Mouse (Mus musculus) kidney, postnatal 4 days (tissue): ENCODE results near the gene Nprl2.

Experiments used
- DNase-seq, 2 experiments: peaks; one replicate each; pipeline ENCODE4 v3.0.0; 2021; ENCODE audit warnings: mixed read lengths in 2 of 2

Nprl2 gene

DNA sequence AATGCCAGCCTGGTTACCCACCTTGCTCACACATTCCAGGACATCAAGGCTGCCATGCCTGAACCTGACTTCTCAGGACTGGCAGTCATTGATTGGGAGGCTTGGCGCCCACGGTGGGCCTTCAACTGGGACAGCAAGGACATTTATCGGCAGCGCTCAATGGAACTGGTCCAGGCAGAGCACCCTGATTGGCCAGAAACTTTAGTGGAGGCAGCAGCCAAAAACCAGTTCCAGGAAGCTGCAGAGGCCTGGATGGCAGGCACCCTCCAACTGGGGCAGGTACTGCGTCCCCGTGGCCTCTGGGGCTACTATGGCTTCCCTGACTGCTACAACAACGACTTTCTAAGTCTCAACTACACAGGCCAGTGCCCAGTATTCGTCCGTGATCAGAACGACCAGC lies 35.8 kb downstream of the Nprl2 start:
- DNase-seq = no peak

GRCm38 (mm10) chr9:107578587-107578986 lies 36.6 kb downstream of the Nprl2 start, which contains the start of gene Naa80:
Naa80 (plus strand) TSS chr9:107578887.
- DNase-seq = no peak

GRCm38 (mm10) chr9:107579023-107579900 lies 37.2 kb downstream of the Nprl2 start:
- no peak for DNase-seq

GRCm38 (mm10) chr9:107580501-107581317 lies 38.7 kb downstream of the Nprl2 start, which contains the start of gene Hyal3:
Hyal3 (plus strand) TSS chr9:107580818.
- peak; percentile 89 to 94 for DNase-seq

- no peak for DNase-seq
These were observed 39.6 kb downstream of the Nprl2 start for GRCm38 (mm10) chr9:107581584-107581983.

DNA sequence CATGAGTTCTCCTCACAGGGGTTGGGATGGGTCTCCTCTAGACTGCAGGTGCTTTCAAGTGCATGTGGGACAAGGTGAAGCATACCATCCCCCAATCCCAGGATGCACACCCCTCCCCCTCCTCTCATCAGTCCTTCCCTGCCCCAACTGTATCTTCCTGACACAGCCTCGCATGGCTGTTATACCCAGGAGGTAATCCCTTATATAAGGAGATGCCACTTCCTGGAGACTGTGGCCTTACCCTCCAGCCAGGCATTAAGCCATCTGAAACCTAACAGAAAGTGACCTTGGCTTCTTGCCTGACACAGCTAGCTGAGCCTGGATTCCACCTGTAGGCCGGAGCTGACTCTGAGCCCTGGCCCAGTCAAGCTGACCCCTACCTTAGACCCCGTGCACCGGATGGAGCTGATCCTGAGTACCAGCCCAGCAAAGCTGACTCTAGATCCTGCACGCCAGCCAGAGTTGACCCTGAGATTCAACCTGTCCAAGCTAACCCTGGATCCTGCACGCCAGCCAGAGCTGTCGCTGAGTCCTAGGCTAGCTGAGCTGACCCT lies 40.6 kb downstream of the Nprl2 start:
- no peak for DNase-seq

DNA sequence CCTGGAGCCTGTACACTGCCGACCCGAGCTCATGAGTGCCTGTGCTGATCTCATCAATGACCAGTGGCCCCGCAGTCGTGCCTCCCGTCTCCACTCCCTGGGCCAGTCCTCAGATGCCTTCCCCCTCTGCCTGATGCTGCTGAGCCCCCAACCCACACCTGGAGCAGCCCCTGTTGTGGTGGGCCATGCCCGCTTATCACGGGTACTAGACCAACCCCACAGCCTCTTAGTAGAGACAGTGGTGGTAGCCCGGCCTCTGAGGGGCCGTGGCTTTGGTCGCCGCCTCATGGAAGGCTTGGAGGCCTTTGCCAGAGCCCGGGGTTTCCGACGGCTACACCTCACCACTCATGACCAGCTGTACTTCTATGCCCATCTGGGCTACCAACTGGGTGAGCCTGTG lies 41.1 kb downstream of the Nprl2 start:
- DNase-seq = no peak

DNA sequence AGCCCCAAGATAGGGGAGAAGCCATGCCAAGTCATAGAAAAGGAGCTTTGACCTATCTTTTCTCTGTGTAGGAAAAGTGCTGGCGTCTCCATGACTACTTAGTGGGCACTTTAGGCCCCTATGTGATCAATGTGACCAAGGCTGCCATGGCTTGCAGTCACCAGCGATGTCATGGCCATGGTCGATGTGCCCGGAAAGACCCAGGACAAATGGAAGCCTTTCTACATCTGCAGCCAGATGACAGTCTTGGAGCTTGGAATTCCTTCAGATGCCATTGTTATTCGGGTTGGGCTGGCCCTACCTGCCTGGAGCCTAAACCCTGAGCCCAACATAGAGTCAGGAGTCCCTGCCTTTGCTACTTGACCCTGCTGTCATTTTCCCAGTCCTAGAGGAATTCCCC lies 44.5 kb downstream of the Nprl2 start:
- no peak for DNase-seq

DNA sequence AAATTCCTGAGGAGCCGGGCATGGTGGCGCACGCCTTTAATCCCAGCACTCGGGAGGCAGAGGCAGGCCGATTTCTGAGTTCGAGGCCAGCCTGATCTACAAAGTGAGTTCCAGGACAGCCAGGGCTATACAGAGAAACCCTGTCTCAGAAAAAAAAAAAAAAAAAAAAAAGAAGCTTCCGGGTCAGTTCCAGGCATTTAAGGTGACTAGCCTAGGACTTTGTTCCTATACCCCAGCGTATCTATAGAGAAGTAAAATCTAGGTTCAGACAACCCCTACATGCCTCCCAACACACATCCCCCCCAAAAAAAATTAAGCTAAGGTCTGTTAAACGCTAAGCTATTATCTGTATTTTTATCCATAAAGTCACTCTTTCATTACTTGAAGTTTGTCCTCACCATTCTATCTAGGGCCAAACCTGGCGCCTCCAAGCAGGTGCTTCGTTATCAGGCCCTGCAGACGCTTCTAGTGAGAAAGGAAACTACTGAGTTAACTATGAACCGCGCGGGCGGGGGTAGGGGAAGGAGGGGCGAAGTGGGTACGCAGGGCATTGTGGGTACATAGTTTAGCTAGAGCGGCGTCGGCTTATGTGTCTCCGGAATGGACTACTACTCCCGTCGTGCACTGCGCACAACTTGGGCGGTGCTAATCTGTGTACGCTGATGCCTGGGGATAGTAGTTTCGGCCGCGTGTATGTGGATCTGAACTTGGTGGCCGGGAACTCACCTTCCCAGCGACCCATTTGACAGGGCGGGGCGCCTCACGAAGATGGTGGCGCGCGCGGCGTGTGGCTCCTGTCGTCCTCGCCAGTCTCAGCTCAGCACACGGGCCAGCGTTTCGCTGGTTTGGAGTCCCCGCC lies 45.2 kb downstream of the Nprl2 start, which contains the start of gene Ifrd2:
Gene Ifrd2, plus strand, starts transcription at position 669 of the 859 bp plus-strand sequence.
- DNase-seq = peak; percentile 97 to 98

GRCm38 (mm10) chr9:107587833-107588639 lies 46.0 kb downstream of the Nprl2 start:
- peak; percentile 60 to 76 for DNase-seq

GRCm38 (mm10) chr9:107590058-107590772 lies 48.2 kb downstream of the Nprl2 start:
- peak in 1 of 2 experiments; percentile 49 for DNase-seq

DNA sequence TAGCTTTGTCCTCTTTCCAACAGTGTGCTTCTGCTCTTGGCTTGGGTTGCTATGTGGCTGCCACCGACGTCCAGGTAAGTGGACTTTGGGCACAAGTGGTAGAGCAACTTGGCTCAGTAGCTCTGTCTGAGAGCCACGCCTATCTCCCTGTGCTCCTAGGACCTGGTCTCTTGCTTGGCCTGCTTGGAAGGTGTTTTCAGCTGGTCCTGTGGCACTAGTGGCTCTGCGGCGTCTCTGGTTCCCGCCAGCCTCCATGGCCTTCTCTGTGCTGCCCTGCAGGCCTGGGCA lies 48.7 kb downstream of the Nprl2 start:
- DNase-seq = no peak

- DNase-seq = no peak
These were observed 51.3 kb downstream of the Nprl2 start for GRCm38 (mm10) chr9:107593101-107593976.

- DNase-seq = no peak
These were observed 52.4 kb downstream of the Nprl2 start for GRCm38 (mm10) chr9:107594281-107595062.
